Mouse (Mus musculus) urinary bladder, postnatal 0 days (tissue): ENCODE data around the gene Prima1. TPM values are rescaled to one million over a fixed set of nuclear protein-coding genes. Genes with fewer than 3 reads are reported as not detected.

Experiments used
- polyA plus RNA-seq: library from polyadenylated mRNA; unstranded; fragments of >200 nt; fragmentation: Nextera tagmentation; extraction: Ambion mirVana; gene quantifications from 2 replicates; pipeline ENCODE4 v1.2.1, GENCODE M21; 2015

The Prima1 gene
- polyA plus RNA-seq: 0.52 and 0.98 TPM in 2 replicates

GRCm38 (mm10) chr12:103242083-103242581 is at the start of gene Prima1:
Gene Prima1 (minus strand): TSS chr12:103242150.

Other genes with a start within 250 kb of the Prima1 start
- not detected in 2 replicates for gene Fam181a, start 68.8 kb upstream of the Prima1 start, polyA plus RNA-seq
- 58.8 and 63.2 TPM in 2 replicates for gene Asb2, start 113.9 kb upstream of the Prima1 start, polyA plus RNA-seq
- gene Otub2, start 146.5 kb upstream of the Prima1 start, polyA plus RNA-seq: 6.3 and 6.9 TPM in 2 replicates
- 0.16 and 0.22 TPM in 2 replicates for gene 9330161L09Rik, start 165.7 kb upstream of the Prima1 start, polyA plus RNA-seq
- 65.1 and 74.4 TPM in 2 replicates for gene Ddx24, start 183.7 kb upstream of the Prima1 start, polyA plus RNA-seq
- gene Ifi27, start 192.1 kb upstream of the Prima1 start, polyA plus RNA-seq: 98.4 and 105 TPM in 2 replicates
- 245 and 297 TPM in 2 replicates for gene Ifi27l2a, start 201.5 kb upstream of the Prima1 start, polyA plus RNA-seq
- gene Ifi27l2b, start 215.1 kb upstream of the Prima1 start, polyA plus RNA-seq: 0.35 and 0.53 TPM in 2 replicates